Mouse (Mus musculus) embryonic facial prominence, embryonic 14.5 days (tissue): ENCODE measurements around the gene Armh1. TPM values are rescaled to one million over a fixed set of nuclear protein-coding genes. Genes with fewer than 3 reads are reported as not detected.
A peak's percentile ranks its signal among the peaks of the same experiment; 100 is the strongest.

Experiments
- ATAC-seq: fragments of 200-750 bp; cut with Nextera tagmentation; 2 replicates; pipeline ENCODE4 v1.8.0; 2017; ENCODE audit warnings: low read depth, moderate number of reproducible peaks, moderate TSS enrichment
- DNase-seq: peaks from one replicate; pipeline ENCODE4 v3.0.0-alpha.2; 2015; ENCODE audit warnings: low spot score
- H3K27ac ChIP-seq: fragments of 300-500 bp; sonication (generic); replicated peaks from 2 replicates; pipeline ENCODE4 v1.5.1; 2014; ENCODE audit warnings: low read depth, mild to moderate bottlenecking, low read length, moderate library complexity
- H3K27me3 ChIP-seq: fragments of 300-500 bp; sonication (generic); replicated peaks from 2 replicates; pipeline ENCODE4 v1.6.1; 2014; ENCODE audit warnings: low read length; ENCODE audit not compliant: control insufficient read depth, insufficient read depth
- H3K36me3 ChIP-seq: fragments of 300-500 bp; sonication (generic); 2 replicates; pipeline ENCODE4 v1.6.1; 2014; ENCODE audit warnings: low read length, mixed read lengths; ENCODE audit not compliant: control insufficient read depth, insufficient read depth
- H3K4me1 ChIP-seq: fragments of 300-500 bp; sonication (generic); 2 replicates; pipeline ENCODE4 v1.6.1; 2014; ENCODE audit warnings: antibody characterized with exemption, low read length; ENCODE audit not compliant: control insufficient read depth, insufficient read depth
- H3K4me2 ChIP-seq: fragments of 300-500 bp; sonication (generic); 2 replicates; pipeline ENCODE4 v1.6.1; 2014; ENCODE audit warnings: low read depth, mild to moderate bottlenecking, low read length, moderate library complexity, mixed read lengths
- H3K4me3 ChIP-seq: fragments of 300-500 bp; sonication (generic); 2 replicates; pipeline ENCODE4 v1.5.1; 2014; ENCODE audit warnings: low read depth, mild to moderate bottlenecking, low read length
- H3K9ac ChIP-seq: fragments of 300-500 bp; sonication (generic); 2 replicates; pipeline ENCODE4 v1.6.1; 2014; ENCODE audit warnings: low read depth, mild to moderate bottlenecking, low read length, moderate library complexity, mixed read lengths
- H3K9me3 ChIP-seq: fragments of 300-500 bp; sonication (generic); 2 replicates; pipeline ENCODE4 v1.6.1; 2016; ENCODE audit warnings: low read length; ENCODE audit not compliant: control insufficient read depth
- WGBS: fragments of 180-500 bp; shearing (Covaris S2); extraction: QIAGEN DNeasy Blood & Tissue Kit; methylation state at CpG from one replicate; pipeline ENCODE4 v1.1.7; 2014; 5-methylcytosine and 5-hydroxymethylcytosine counted together
- polyA plus RNA-seq: library from polyadenylated mRNA; unstranded; fragments of >200 nt; fragmentation: Nextera tagmentation; extraction: Ambion mirVana; gene quantifications from 2 replicates; pipeline ENCODE4 v1.2.1, GENCODE M21; 2014

Gene Armh1
- 1.3 and 1.8 TPM in 2 replicates for polyA plus RNA-seq

- Histone ChIP-seq H3K4me2 (peak within 1 kb of the TSS; percentile 77), H3K9me3 (no peaks in the 10 kb centered on the region), H3K36me3 (no peaks in the 10 kb centered on the region), H3K9ac (peak within 1 kb of the TSS; percentile 68), H3K4me1 (peaks cover 9% of the 10 kb centered on the region), H3K4me3 (peak within 1 kb of the TSS; percentile 59), H3K27ac (peak within 1 kb of the TSS; percentile 88), H3K27me3 (no peaks in the 10 kb centered on the region)
- ATAC-seq: peak; percentile 98
- DNase-seq: peak; percentile 96
- under 1% methylated on average over 17 of the region's 43 CpGs for WGBS
Measured at GRCm38 (mm10) chr4:117251801-117252316, at the start of gene Armh1, which contains the start of gene Tmem53. Gene Armh1, minus strand, starts transcription at chr4:117252125. Gene Tmem53, plus strand, starts transcription at chr4:117251951.

- DNase-seq (no peak), ATAC-seq (no peak)
- Histone ChIP-seq H3K4me1 (peaks cover 6% of the 10 kb centered on the region; the same call in 1 of the 2 replicates), H3K27ac (no peak overlapping the region), H3K27me3 (peaks cover 42% of the 10 kb centered on the region), H3K4me3 (no peak overlapping the region), H3K9me3 (no peaks in the 10 kb centered on the region), H3K36me3 (no peaks in the 10 kb centered on the region), H3K9ac (no peak overlapping the region), H3K4me2 (no peak overlapping the region)
- WGBS: 68% methylated on average over 10 of the region's 10 CpGs
Measured at GRCm38 (mm10) chr4:117299921-117300320, 48.0 kb upstream of the Armh1 start.

- H3K4me1 ChIP-seq: no peaks in the 10 kb centered on the region
- H3K4me3 ChIP-seq: no peak overlapping the region
- WGBS: 68% methylated on average over 9 of the region's 9 CpGs
- no peaks in the 10 kb centered on the region for H3K36me3 ChIP-seq
- H3K9me3 ChIP-seq: no peaks in the 10 kb centered on the region
- no peak overlapping the region for H3K27ac ChIP-seq
- no peak overlapping the region for H3K4me2 ChIP-seq
- ATAC-seq: no peak
- DNase-seq: no peak
- no peak overlapping the region for H3K9ac ChIP-seq
- peaks cover 21% of the 10 kb centered on the region for H3K27me3 ChIP-seq
Measured at GRCm38 (mm10) chr4:117297819-117298218, 45.9 kb upstream of the Armh1 start.

GRCm38 (mm10) chr4:117296849-117297593 is 45.1 kb upstream of the Armh1 start:
- Histone ChIP-seq H3K4me1 (no peaks in the 10 kb centered on the region), H3K27ac (no peak overlapping the region), H3K36me3 (no peaks in the 10 kb centered on the region), H3K4me2 (no peak overlapping the region), H3K27me3 (peaks cover 13% of the 10 kb centered on the region), H3K4me3 (no peak overlapping the region), H3K9ac (no peak overlapping the region), H3K9me3 (no peaks in the 10 kb centered on the region)
- ATAC-seq: no peak
- DNase-seq: no peak
- WGBS: 75% methylated on average over 19 of the region's 19 CpGs

GRCm38 (mm10) chr4:117291696-117292095 is 39.8 kb upstream of the Armh1 start:
- 0 out of 2 replicates have a peak, but pooled peaks cover 13% of the 10 kb centered on the region for H3K4me1 ChIP-seq
- no peaks in the 10 kb centered on the region for H3K27me3 ChIP-seq
- H3K4me2 ChIP-seq: no peak overlapping the region
- no peaks in the 10 kb centered on the region for H3K9me3 ChIP-seq
- H3K36me3 ChIP-seq: peaks cover 11% of the 10 kb centered on the region
- H3K4me3 ChIP-seq: no peak overlapping the region
- DNase-seq: no peak
- no peak for ATAC-seq
- H3K27ac ChIP-seq: no peak overlapping the region
- 78% methylated on average over 2 of the region's 2 CpGs for WGBS
- no peak overlapping the region for H3K9ac ChIP-seq

GRCm38 (mm10) chr4:117288927-117289801 is 37.2 kb upstream of the Armh1 start:
- 1% methylated on average over 22 of the region's 80 CpGs for WGBS
- Histone ChIP-seq H3K9me3 (no peaks in the 10 kb centered on the region), H3K9ac (peak overlapping the region; percentile 85), H3K27ac (peak overlapping the region; percentile 94), H3K4me3 (peak overlapping the region; percentile 82), H3K27me3 (no peaks in the 10 kb centered on the region), H3K4me2 (peak overlapping the region; percentile 86), H3K36me3 (peaks cover 37% of the 10 kb centered on the region), H3K4me1 (0 out of 2 replicates have a peak, but pooled peaks cover 13% of the 10 kb centered on the region)
- ATAC-seq: peak; percentile 96
- DNase-seq: peak; percentile 92

GRCm38 (mm10) chr4:117288277-117288926 is 36.5 kb upstream of the Armh1 start:
- ATAC-seq (no peak), DNase-seq (no peak)
- Histone ChIP-seq H3K9me3 (no peaks in the 10 kb centered on the region), H3K9ac (peak overlapping the region; percentile 85), H3K36me3 (peaks cover 44% of the 10 kb centered on the region), H3K4me1 (0 out of 2 replicates have a peak, but pooled peaks cover 13% of the 10 kb centered on the region), H3K27me3 (no peaks in the 10 kb centered on the region), H3K4me2 (peak overlapping the region; percentile 86), H3K27ac (peak overlapping the region; percentile 94), H3K4me3 (peak overlapping the region; percentile 82)
- WGBS: 24% methylated on average over 25 of the region's 25 CpGs

GRCm38 (mm10) chr4:117284363-117284762 is 32.4 kb upstream of the Armh1 start:
- Histone ChIP-seq H3K9me3 (no peaks in the 10 kb centered on the region), H3K36me3 (peaks cover 82% of the 10 kb centered on the region), H3K27ac (no peak overlapping the region), H3K27me3 (no peaks in the 10 kb centered on the region), H3K9ac (no peak overlapping the region), H3K4me2 (no peak overlapping the region), H3K4me3 (no peak overlapping the region), H3K4me1 (0 out of 2 replicates have a peak, but pooled peaks cover 9% of the 10 kb centered on the region)
- no peak for DNase-seq
- 48% methylated on average over 4 of the region's 4 CpGs for WGBS
- ATAC-seq: no peak
